Mouse (Mus musculus): ENCODE data around the gene Lasp1. TPM values are rescaled to one million over a fixed set of nuclear protein-coding genes. Genes with fewer than 3 reads are reported as not detected.
"Not testable (repeated sequence)": the region's sequence is repeated elsewhere in the genome, so short reads cannot be mapped to it uniquely, and the experiment has no call there.

The Lasp1 gene
- total RNA-seq, 2 experiments from 2014 or later, result 192 to 202 TPM

DNA sequence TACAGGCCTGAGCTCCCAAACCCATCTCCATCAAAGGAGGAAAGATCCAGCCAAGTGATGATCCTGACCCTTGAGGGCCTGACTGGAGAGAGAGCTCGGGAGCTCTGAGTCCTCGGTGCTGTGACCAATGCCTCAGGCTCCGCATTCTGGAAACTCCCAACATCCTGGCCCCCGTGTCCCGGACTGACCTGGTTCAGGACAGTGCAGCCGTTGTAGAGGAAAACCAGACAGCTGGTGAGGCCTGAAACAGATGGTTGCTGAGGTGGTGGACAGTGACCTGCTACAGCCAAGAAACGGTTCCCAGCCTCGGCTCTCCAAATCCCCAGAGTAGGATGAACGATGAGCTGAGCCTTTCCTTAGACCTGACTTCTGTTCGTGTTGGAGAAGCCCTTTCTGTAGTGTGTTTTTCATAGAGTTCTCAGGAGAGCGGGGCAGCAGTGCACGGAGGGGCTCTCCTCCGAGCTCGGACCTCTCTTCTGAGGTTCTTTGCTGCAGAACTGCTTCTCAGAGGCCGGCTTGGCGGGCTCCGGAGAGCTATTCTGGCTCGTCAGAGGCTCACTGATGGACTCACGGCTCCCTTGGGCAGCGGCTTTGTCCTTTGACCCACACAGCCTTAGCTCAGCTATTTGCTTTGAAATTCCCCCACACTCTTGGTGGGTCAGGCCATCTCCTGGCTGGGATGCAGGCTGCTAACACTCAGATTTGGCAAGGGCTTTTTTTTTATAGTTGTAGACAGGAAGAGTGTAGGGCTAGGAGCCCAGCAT is 24.2 kb downstream of the Lasp1 start:
- intact Hi-C loops (cut with DNase I), result no loop called here
- no peak for DNase-seq (ENCODE audit: low spot score in 2 of 2)

DNA sequence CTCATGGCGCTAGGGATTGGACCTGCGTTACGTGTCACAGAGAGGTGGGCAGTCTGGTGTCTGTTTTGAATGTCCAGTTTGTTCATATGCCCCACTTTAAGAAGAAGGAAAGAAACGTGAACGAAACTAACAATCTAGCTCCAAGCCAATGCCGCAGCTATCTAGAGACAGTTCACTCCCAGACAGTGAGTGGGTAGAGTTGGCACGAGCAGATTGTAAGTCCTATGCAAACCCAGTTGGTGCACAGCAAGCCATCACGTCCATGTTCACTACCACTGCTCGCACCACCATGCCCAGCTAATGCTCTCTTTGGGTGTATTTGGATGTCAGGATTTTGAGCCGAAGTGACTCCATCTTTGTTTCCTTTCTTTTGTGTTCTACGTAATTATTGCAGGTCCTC is 25.4 kb downstream of the Lasp1 start:
- intact Hi-C loops (cut with DNase I), result no loop called here
- peak in 1 of 2 experiments; percentile 72 for DNase-seq (ENCODE audit: low spot score in 2 of 2)

DNA sequence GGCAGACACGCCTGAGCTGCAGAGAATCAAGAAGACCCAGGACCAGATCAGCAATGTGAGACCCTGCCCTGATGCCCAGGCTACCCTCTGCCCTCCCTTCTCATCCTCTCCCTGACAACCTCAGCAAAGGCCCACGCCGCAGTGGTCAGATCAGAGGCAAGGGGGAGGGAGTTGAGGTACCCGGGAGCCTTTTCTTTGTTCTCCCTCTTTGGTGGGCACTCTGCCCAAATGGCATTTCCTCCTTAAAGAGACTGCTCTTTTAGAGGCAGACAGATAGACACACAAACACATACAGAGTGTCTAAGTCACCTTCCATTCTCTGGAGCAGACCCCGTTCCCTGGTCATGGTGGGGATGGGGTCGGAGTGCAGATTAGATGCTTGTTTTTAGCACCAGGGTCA is 26.1 kb downstream of the Lasp1 start:
- no peak for DNase-seq (ENCODE audit: low spot score in 2 of 2)

DNA sequence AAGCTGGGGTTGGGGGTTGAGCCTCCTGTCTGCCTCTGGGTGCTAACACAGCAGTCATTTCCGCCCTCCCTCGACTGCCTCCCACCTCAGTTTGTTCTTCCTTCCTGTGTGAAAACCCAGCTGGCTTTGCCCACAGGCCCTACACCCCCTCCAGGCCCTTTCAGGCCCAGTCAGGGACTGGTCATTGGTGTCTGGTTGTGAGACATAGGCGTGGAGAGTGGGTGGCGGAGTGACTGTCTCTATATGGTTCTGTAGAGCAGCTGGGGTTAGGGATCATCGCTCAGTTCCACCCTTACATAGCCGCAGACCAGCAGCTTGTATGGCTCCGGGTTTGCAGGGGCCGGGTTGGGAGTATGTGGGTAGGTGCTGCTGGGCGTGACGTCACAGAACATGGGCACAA is 26.5 kb downstream of the Lasp1 start:
- intact Hi-C loops (cut with DNase I), result no loop called here
- peak in 1 of 2 experiments; percentile 47 for DNase-seq (ENCODE audit: low spot score in 2 of 2)

More for the DNA sequence above, 26.1 kb downstream of the Lasp1 start:
- intact Hi-C loops (cut with DNase I), result no loop called here

DNA sequence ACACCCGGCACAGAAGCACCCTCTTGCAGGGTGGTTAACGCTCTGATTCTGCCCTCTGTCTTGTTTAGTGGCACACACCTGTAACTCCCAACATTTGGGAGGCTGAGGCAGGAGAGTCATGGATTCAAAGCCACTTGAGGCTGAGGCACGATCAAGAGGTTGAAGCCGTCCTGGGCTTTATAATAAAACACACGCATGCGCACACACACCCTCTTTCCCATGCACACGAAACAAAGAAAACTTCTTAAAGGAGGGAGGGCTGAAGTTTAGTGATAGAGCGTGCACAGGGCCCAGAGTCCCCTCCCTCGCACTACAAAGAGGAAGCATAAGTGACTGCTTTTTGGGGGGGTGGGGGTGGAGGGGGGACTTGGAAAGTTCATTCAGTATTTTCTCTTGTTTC is 27.2 kb downstream of the Lasp1 start:
- no peak for DNase-seq (ENCODE audit: low spot score in 2 of 2)
- intact Hi-C loops (cut with DNase I), result no loop called here

DNA sequence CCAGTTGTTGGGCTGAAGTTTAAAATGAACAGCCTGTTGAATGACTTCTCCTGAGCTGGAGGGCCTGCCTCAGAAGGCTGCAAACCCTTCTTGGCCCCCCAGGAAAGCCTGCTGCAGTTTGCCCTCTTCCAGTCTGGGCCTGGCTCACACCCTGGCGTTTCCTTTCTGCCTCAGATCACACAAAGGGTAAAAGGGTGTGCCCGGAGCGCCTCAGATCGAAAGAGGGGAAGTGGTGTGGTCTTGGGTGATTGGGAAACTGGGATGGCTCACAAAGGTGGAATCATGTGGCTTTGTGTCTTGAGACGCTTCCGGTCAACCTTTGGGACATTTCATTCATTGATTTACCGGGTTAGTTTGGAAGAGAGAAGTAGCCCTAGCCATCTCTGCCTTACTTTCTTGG is 27.6 kb downstream of the Lasp1 start:
- DNase-seq (ENCODE audit: low spot score in 2 of 2), result no peak

DNA sequence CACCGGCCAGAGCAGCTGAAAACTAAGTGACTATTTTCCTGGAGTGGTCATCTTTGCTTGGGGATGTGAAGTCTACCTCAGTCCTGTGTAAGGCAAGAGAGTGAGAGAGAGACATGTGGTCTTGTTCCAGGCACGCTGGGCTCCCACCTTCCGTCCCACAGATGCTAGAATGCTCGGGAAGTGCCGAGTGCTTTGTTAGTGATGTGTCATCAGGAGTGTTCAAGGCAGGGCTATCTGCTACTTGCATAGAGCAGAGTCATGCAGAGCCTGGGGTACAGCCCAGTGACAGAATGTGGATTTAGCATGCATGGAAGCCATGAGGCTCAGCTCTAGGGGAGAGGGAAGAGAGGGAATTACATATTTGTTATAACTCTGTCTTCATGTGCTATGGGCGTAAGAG is 28.9 kb downstream of the Lasp1 start:
- DNase-seq (ENCODE audit: low spot score in 2 of 2), result peak in 1 of 2 experiments; percentile 62
- intact Hi-C loops (cut with DNase I), result no loop called here

More for the DNA sequence above, 27.6 kb downstream of the Lasp1 start:
- intact Hi-C loops (cut with DNase I), result no loop called here

DNA sequence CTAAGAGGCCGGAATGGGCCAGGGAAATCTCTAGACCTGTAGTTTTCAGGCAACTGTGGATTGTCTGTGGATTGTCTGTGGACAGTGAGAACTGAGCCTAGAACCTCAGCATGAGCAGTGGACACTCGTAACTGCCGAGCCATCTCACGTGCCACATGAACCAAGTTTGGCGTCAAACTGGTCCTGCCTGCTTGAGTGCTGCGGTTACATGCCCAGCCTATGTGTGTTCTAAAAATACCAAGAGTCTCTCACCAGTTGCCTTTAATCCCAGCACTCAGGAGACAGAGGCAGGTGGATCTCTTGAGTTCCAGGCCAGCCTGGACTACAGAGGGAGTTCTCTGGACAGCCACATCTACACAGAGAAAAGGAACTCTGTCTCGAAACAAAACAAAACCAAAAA is 30.6 kb downstream of the Lasp1 start:
- intact Hi-C loops (cut with DNase I), result no loop called here
- DNase-seq (ENCODE audit: low spot score in 2 of 2), result no peak

DNA sequence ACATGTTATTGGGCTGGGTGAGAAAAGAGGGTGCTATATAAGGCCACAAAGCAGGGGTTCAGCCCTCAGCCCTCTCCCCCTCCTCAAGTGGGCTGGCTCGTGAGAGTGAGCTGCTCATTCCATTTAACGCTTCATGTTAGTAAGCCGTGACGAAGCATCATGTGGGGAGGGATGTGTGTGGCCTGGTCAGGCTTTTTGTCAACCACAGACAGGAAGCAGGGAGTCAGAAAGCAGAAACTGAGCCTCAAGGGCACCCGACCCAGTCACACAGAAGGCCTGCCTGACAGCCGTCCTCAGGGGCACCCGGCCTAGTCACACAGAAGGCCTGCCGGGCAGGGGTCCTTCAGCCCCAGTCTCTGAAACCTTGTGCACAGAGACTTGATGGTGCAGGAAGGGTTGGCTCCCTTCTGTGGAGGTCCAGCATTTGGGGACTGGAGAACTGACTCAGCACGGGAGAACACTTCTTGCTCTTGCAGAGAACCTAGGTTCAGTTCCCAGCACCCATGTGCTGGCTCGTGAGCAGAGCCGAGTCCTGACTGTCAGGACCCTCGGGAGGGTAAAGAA is 31.2 kb downstream of the Lasp1 start:
- DNase-seq (ENCODE audit: low spot score in 2 of 2), result no peak
- intact Hi-C loops (cut with DNase I), result no loop called here

DNA sequence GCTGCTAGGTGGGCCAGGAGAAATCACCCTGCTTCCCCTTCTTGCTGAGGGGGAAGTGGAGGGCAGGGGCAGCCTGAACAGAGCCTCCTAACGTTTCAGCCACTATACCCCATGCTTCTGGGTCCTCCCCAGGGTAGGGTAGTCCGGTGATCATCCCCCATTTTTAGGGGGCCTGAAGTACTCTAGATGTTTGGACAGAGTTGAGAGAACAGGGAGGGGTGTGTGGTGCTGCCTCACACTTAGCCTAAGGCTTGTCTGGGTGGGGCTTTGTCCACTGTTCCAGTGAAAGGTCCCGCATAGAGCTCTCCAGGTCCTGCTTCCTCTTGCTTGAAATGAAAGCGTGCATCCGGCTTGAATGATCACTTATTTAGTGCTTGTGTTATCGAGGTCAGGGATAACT is 31.7 kb downstream of the Lasp1 start:
- intact Hi-C loops (cut with DNase I), result no loop called here
- no peak for DNase-seq (ENCODE audit: low spot score in 2 of 2)

DNA sequence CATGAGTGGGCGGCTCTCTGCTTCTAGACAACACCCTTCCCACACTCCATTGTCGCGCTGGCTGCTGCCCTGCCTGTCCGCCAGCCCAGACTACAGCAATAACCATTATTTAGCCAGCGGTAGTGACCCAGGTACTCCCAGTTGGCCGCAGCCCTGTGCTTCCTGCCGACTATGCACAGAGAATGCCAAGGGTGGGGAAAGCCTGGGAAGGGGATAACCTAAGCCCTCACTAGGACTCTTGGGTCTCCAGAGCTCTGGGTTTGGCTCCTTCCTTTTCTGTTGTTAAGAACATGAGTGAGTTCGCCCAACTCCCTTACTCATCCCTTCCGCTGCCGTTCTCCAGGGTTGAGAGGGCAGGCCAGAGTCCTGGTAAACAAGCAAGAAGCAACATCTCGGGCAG is 33.2 kb downstream of the Lasp1 start:
- no peak for DNase-seq (ENCODE audit: low spot score in 2 of 2)
- intact Hi-C loops (cut with DNase I), result no loop called here

DNA sequence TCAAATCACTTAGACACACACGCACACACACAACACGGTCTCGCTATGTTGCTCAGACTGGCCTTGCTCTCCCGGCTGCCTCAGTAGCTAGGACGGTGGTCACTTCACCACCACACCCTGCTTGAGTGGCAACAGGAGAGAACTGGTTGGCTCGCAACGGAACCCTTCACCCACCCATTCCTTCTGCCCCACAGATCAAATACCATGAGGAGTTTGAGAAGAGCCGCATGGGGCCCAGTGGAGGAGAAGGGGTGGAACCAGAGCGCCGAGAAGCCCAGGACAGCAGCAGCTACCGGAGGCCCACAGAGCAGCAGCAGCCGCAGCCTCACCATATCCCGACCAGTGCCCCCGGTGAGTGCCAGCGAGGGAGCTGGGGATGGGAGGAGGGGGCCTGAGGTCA is 34.6 kb downstream of the Lasp1 start:
- intact Hi-C loops (cut with DNase I), result no loop called here
- DNase-seq (ENCODE audit: low spot score in 2 of 2), result no peak

DNA sequence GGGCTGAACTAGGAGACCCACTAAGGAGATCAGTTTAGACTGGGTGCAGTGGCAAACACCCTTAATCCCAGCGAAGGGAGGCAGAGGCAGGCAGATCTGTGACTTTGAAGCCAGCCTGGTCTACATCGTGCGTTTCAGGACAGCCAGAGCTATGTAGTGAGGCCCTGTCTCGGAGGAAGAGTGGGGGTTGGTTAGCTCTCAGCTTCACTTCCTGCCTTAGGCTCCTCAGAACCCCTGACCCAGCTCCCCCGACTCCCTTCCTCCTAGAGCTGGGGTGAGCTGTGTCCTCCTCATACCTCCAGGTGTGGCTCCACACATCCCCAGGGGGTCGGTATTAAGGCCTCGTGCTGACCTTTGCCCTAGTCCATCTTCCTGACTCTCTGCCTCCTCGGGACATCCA is 37.7 kb downstream of the Lasp1 start:
- DNase-seq (ENCODE audit: low spot score in 2 of 2), result no peak
- intact Hi-C loops (cut with DNase I), result no loop called here

DNA sequence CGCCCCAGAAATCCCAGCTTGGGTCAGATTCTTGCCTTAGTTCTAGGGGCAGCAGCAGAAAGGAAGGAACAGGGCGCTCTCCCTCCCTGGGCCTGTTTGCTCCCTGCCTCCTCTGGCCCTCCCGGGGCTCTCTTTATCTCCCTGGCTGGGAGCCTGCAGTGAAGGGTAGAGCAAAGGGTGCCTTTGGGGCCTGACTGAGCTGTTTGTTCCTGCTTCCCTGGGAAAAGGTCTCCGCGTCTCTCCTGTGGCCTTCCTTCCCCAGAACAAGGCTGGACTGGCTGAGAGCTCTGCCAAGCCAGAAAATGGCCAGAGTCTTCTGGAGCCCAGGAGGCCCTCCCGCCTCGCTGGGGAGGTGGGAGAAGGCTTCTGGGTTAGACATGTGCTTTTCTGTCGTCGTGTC is 38.3 kb downstream of the Lasp1 start:
- intact Hi-C loops (cut with DNase I); DNase-seq (ENCODE audit: low spot score in 2 of 2): not testable (repeated sequence)

DNA sequence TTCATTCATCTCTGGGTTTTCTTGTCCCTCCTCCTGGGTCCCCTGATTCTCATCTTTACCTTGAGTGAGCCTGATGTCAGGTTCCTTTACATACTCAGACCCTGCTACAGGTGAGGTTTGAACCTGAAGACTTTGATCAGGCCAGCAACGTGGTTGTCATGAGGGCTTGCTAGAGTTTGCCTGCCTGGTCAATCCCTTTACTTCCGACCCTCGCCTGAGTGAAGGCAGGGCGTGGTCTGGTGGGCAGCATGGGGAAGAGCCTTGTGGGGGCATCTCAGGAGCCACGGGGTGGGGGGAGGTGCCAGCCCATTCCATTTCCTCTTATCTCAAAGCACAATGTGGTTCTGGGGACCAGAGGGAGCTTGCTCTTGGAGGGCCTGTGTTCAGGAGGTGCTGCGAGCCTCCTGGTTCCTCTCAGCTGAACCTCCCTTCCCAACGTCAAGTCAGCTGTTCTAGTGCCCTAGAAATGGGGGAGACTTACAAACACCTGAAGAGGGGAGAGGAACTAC is 38.9 kb downstream of the Lasp1 start:
- intact Hi-C loops (cut with DNase I), result no loop called here
- DNase-seq (ENCODE audit: low spot score in 2 of 2), result no peak

DNA sequence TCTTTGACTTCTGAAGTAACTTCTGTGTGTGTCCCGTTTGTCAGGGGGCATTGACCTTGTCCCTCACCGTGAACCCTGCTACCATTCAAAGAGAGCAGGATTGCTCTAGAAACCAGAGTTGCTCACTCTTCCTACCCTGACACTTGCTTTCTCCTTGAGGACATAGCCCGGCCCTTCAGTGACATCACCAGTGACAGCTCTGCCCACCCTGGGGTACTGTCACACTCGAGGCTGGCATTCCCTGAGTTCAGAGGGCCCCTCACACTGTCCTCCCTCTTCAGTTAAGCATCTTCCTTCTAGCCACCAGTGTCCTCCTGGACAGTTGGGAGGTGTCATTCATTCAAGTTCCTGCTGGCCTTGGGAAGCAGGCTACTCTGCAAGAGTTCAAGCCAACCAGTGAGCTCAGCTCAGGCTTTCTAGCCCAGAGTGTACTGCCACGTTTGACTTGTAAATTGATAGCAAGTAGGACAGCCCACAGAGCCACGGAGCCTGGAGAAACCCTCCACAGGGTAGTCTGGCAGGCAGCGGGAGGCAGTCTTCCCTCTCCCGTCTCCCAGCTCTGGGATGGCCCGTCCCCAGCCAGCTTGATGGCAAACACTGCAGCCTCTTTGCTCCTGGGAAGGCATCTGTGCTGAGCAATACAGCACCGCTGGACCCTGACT is 40.1 kb downstream of the Lasp1 start:
- intact Hi-C loops (cut with DNase I), result no loop called here
- DNase-seq (ENCODE audit: low spot score in 2 of 2), result no peak

DNA sequence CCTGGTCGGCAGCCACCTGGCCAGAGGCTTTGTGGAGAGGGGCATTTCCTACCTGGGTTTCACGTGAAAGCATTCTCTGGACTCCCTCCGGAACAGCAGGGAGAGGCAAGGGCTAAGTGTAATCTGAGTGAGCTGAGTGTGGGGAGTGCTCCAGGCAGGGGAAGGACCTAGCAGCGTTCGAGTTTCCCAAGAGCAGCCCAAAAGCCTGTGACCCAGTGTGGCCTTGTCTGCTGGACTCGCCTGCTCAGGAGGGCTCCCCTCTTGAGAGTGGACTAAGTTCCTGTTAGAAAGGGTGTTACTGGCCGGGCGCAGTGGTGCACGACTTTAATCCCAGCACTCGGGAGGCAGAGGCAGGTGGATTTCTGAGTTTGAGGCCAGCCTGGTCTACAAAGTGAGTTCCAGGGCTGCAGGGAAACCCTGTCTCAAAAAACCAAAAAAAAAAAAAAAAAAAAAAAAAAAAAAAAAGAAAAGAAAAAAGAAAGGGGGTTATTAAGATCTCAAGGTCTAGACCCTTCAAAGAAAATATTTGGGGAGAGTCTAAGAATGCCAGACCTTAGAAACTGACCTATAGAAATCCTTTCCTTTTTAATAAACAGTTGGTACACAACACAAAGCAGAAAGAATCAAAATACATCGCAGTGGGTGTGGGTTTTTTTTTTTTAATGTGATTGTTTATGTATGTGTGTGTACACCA is 40.8 kb downstream of the Lasp1 start:
- intact Hi-C loops (cut with DNase I), result loop anchor here (2.0 kb wide), 2 partner anchors 35 to 43 kb away; no protein-coding TSS in a partner anchor

DNA sequence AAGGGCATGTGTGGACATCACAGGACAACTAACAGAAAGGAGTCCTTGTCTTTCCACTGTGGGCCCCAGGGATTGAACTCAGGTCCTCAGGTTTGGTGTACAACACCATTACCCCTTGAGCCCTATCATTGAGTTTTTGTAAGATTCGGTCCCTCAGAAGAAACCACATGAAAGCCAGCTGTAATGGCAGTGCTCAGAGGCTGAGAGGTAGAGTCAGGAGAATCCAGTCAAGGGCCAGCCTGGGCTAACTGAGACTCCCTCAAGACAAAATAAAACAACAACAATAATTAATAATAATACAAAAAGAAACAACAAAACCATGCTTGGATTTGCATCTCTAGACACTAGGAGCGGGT is 41.3 kb downstream of the Lasp1 start:
- intact Hi-C loops (cut with DNase I), result loop anchor here (2.0 kb wide), 2 partner anchors 35 to 43 kb away; no protein-coding TSS in a partner anchor
- DNase-seq (ENCODE audit: low spot score in 2 of 2), result no peak

More for the DNA sequence above, 40.8 kb downstream of the Lasp1 start:
- no peak for DNase-seq (ENCODE audit: low spot score in 2 of 2)

DNA sequence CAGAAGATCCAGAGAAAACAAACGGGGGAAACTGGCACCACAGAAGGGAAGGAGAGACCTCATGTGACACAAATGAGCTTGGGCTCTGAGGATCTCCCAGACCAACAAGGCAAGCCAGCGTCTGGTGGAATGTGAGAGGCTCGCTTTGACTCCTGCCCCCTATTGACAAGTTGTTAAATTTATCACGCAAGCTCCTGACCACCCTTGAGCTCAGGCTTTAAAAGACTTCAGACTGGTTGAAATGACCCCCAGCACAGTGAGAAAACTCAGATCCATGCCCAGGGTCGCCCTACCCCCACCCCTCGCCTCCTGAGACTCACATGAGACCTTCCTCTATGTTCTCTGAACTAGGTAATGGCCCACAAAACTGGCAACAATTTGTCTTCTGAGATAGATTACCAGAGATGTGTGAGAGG is 41.7 kb downstream of the Lasp1 start, which contains the start of gene B230217C12Rik:
Gene B230217C12Rik, plus strand, starts transcription at position 242 of the 416 bp plus-strand sequence.
- intact Hi-C loops (cut with DNase I), result loop anchor here (2.0 kb wide), 2 partner anchors 34 to 42 kb away; no protein-coding TSS in a partner anchor

More for the DNA sequence above, 41.7 kb downstream of the Lasp1 start, which contains the start of gene B230217C12Rik:
- no peak for DNase-seq (ENCODE audit: low spot score in 2 of 2)
